In genomic region chr5:99037442-99037811, GRCm38 (mm10) we compare ENCODE assay signal across 9 mouse cellular contexts. TPM values are rescaled to one million over a fixed set of nuclear protein-coding genes. Genes with fewer than 3 reads are reported as not detected.
DNase-seq lines count a peak whose midpoint lies in the region; ATAC-seq lines count a peak whose summit lies in the region.
"Had no signal": no experiment of that assay in that cellular context is flagged by ENCODE, and none has a peak within 500 bp of the region (broad histone marks: within the 10 kb centered on the region; RNA-seq: fewer than 3 reads in every experiment).

No protein-coding gene starts in this region.

- intact Hi-C loops in heart, postnatal 14 days (cut with DNase I): no loop called here

- H3K4me1 ChIP-seq in heart, embryonic 14.5 days (ENCODE audit: control insufficient read depth in 2 of 2, insufficient read depth in 2 of 2, low read length in 2 of 2): no peaks in the 10 kb centered on the region
- H3K4me1 ChIP-seq in hindbrain, embryonic 10.5 days (replicated peaks): peaks cover 22% of the 10 kb centered on the region
- no peaks in the 10 kb centered on the region for H3K4me1 ChIP-seq in midbrain, embryonic 14.5 days (ENCODE audit: control insufficient read depth, insufficient read depth, low read length)

- peak overlapping the region; percentile 93 for H3K4me2 ChIP-seq in heart, embryonic 14.5 days (ENCODE audit: low read length)
- H3K4me2 ChIP-seq in midbrain, embryonic 14.5 days (ENCODE audit: low read length): peak overlapping the region; percentile 98

- H3K27ac ChIP-seq in heart, embryonic 14.5 days (replicated peaks in 1 of 2; ENCODE audit: control insufficient read depth in 1 of 2, insufficient read depth in 1 of 2, low read depth in 2 of 2, low read length in 2 of 2): no peak overlapping the region
- peak overlapping the region; percentile 87 for H3K27ac ChIP-seq in hindbrain, embryonic 10.5 days
- no peak overlapping the region for H3K27ac ChIP-seq in midbrain, embryonic 14.5 days (replicated peaks; ENCODE audit: low read depth, low read length)

- WGBS in heart, embryonic 14.5 days: 7% methylated on average over 9 of the region's 9 CpGs
- WGBS in hindbrain, embryonic 10.5 days: 3% methylated on average over 9 of the region's 9 CpGs
- WGBS in midbrain, embryonic 14.5 days: 4% methylated on average over 9 of the region's 9 CpGs

- H3K9me3 ChIP-seq in heart, embryonic 14.5 days (ENCODE audit: control insufficient read depth, low read length): no peaks in the 10 kb centered on the region
- H3K9me3 ChIP-seq in hindbrain, embryonic 10.5 days: no peaks in the 10 kb centered on the region
- H3K9me3 ChIP-seq in midbrain, embryonic 14.5 days (ENCODE audit: control insufficient read depth, low read length): no peaks in the 10 kb centered on the region

- peak overlapping the region; percentile 53 to 62 for H3K4me3 ChIP-seq in heart, embryonic 14.5 days (ENCODE audit: control insufficient read depth in 1 of 2, insufficient read depth in 1 of 2, low read depth in 1 of 2, low read length in 2 of 2)
- H3K4me3 ChIP-seq in hindbrain, embryonic 10.5 days: peak overlapping the region; percentile 88
- H3K4me3 ChIP-seq in midbrain, embryonic 14.5 days (replicated peaks; ENCODE audit: low read depth, low read length): peak overlapping the region; percentile 63

- H3K36me3 ChIP-seq in heart, embryonic 14.5 days (ENCODE audit: control insufficient read depth, insufficient read depth, low read length): no peaks in the 10 kb centered on the region
- no peaks in the 10 kb centered on the region for H3K36me3 ChIP-seq in hindbrain, embryonic 10.5 days
- H3K36me3 ChIP-seq in midbrain, embryonic 14.5 days (ENCODE audit: control insufficient read depth, insufficient read depth, low read length): no peaks in the 10 kb centered on the region

- 0 out of 2 replicates have a peak overlapping the region, but pooled peaks have one; percentile 66 for H3K9ac ChIP-seq in heart, embryonic 14.5 days (ENCODE audit: low read length)
- peak overlapping the region; percentile 64 for H3K9ac ChIP-seq in midbrain, embryonic 14.5 days (replicated peaks; ENCODE audit: low read length)

- ATAC-seq in heart, embryonic 14.5 days (ENCODE audit: insufficient number of reproducible peaks, insufficient read depth, low FRiP score, low read depth): no peak
- peak; percentile 38; the same call in 1 of the 2 replicates for ATAC-seq in midbrain, embryonic 14.5 days (ENCODE audit: low FRiP score, low TSS enrichment)

- no peak for DNase-seq in heart, postnatal 14 days
- peak; percentile 36 for DNase-seq in ZHBTc4 (ENCODE audit: low read depth, low spot score)
- no peak for DNase-seq in hindbrain, embryonic 10.5 days (ENCODE audit: low spot score)
- no peak for DNase-seq in midbrain, embryonic 14.5 days
- DNase-seq in spleen, postnatal 10 days (ENCODE audit: low spot score in 2 of 2): no peak
- DNase-seq in spleen, postnatal 36 days (ENCODE audit: low spot score in 2 of 2): no peak
- no peak for DNase-seq in urinary bladder, postnatal 10 days (ENCODE audit: low spot score)

- peaks cover 50% of the 10 kb centered on the region for H3K27me3 ChIP-seq in heart, embryonic 14.5 days (ENCODE audit: control insufficient read depth, insufficient read depth, low read length)
- H3K27me3 ChIP-seq in hindbrain, embryonic 10.5 days (ENCODE audit: insufficient read depth, poor library complexity, severe bottlenecking): peaks cover 47% of the 10 kb centered on the region
- peaks cover 21% of the 10 kb centered on the region for H3K27me3 ChIP-seq in midbrain, embryonic 14.5 days (ENCODE audit: control insufficient read depth, insufficient read depth, low read length)

RNA-seq across cellular contexts. Expression of gene Prkg2, which starts 0.3 kb away (rescaled TPM):
- polyA plus RNA-seq in heart, embryonic 14.5 days (2014; fragmentation: Nextera tagmentation; extraction: Ambion mirVana): 0.20 and 0.24 TPM in 2 replicates
- total RNA-seq in heart, postnatal 14 days (2021): under 1 TPM; 0.44 to 0.55 TPM
- 1.3 and 1.6 TPM in 2 replicates for polyA plus RNA-seq in hindbrain, embryonic 10.5 days (2016; fragmentation: Nextera tagmentation; extraction: Ambion mirVana)
- polyA plus RNA-seq in midbrain, embryonic 14.5 days (2014; fragmentation: Nextera tagmentation; extraction: Ambion mirVana): 2.2 and 2.4 TPM in 2 replicates
- total RNA-seq: MEL had no signal
